Mouse (Mus musculus): ENCODE data around the gene Maff. TPM values are rescaled to one million over a fixed set of nuclear protein-coding genes. Genes with fewer than 3 reads are reported as not detected.
A peak's percentile ranks its signal among the peaks of the same experiment; 100 is the strongest.

Maff gene
- 1.5 and 1.6 TPM in 2 replicates for polyA plus RNA-seq (2016; fragmentation: Nextera tagmentation; extraction: Ambion mirVana)

DNA sequence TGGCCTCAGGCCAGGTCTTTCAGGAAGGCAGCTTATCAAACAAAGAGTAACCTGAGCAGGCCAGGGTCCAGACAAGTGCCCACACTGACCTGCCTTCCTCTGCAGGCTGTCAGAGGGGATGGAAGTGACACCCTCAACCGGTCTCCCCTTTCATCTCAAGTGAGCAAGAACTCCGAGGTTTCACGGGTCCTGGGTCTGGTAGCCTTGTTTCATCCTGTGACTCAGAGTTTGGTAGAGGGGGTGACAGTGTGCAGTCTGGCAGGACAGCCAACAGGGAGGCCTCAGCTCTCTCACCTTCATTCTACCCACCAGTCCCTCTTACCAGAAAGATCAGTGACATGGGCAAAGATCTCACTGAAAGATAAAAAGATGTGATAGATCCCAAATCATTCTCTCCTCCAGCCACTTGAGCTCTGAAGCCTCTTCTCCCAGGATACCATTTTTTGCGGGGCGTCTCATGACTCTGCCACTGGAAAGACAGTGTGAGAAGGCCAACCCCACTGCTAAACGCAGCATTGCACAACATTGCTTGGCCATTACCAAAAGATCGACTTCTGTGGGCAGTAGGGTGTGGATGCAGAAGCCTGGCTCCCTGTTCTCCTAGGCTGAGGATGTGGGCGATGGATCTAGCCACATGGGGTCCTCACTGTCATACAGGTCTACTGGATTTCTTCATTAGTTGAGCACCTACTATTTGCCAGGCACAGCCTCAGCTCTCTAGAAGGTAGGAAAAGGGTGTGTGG is at the start of gene Maff:
Gene Maff, plus strand, starts transcription at position 571 of the 743 bp plus-strand sequence.
- WGBS = 52% methylated on average over 8 of the region's 8 CpGs
- H3K27ac ChIP-seq = peak within 1 kb of the TSS; percentile 92

DNA sequence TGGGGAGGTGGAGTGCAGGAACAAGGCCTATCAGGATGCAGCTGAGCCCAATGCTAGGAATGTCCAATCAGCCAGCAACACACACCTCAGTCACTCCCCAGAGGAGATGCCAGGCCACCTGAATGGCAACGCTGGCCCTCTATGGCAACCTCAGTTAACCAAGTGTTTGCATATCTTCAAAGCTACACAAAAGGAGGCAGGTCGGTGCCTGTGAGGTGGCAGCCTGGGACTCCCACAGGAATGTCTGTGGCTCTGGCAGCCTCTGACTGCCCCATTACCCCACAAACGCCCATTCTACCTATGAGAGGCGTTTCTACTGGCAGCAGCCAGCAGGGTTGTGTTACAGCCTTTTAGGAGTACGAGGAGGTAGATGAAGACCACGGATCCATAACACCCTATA is 47.9 kb upstream of the Maff start:
- H3K27me3 ChIP-seq (ENCODE audit: poor library complexity, severe bottlenecking) = no peaks in the 10 kb centered on the region
- no peak overlapping the region for H3K4me3 ChIP-seq
- no peaks in the 10 kb centered on the region for H3K9me3 ChIP-seq
- WGBS = 88% methylated on average over 6 of the region's 6 CpGs
- no peak for DNase-seq (ENCODE audit: extremely low spot score, low spot score)
- peaks cover 20% of the 10 kb centered on the region; the same call in 1 of the 2 replicates for H3K36me3 ChIP-seq (replicated peaks)
- peaks cover 7% of the 10 kb centered on the region; the same call in 1 of the 2 replicates for H3K4me1 ChIP-seq
- H3K27ac ChIP-seq = no peak overlapping the region

More for the DNA sequence above, at the start of gene Maff:
- Histone ChIP-seq H3K9me3 (no peaks in the 10 kb centered on the region), H3K4me1 (peaks cover 37% of the 10 kb centered on the region), H3K27me3 (ENCODE audit: poor library complexity, severe bottlenecking) (peaks cover 42% of the 10 kb centered on the region), H3K36me3 (replicated peaks) (no peaks in the 10 kb centered on the region), H3K4me3 (peak within 1 kb of the TSS; percentile 88)
- DNase-seq (ENCODE audit: extremely low spot score, low spot score) = no peak

DNA sequence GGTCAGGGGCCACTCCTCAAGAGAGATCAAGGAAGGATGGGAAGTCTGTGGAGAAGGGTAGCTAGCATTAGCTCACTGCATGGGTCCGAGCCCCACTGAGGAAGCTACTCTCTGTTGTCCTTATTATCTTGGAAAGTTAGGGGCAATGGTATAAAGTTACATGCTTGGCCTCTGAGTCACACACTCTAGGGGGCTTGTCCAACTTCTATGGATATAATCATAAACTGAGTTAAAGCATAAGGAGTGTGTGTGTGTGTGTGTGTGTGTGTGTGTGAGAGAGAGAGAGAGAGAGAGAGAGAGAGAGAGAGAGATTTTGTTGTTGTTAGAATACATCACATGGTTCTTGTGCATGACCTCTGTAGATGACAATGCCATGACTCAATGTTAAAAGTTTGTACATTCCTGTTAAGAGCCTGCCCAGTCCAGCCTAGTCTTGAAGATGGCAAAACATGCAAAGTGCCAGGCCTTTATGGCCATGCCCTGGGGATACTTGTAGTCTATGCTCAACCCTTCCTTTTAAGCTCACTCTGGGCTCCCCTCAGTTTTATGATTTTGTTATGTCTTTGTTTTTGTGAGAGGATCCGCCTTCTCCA is 46.8 kb upstream of the Maff start:
- H3K27ac ChIP-seq = peak overlapping the region; percentile 41; the same call in 1 of the 2 replicates
- peaks cover 27% of the 10 kb centered on the region; the same call in 1 of the 2 replicates for H3K36me3 ChIP-seq (replicated peaks)
- no peak overlapping the region for H3K4me3 ChIP-seq
- no peaks in the 10 kb centered on the region for H3K27me3 ChIP-seq (ENCODE audit: poor library complexity, severe bottlenecking)
- 90% methylated on average over 2 of the region's 2 CpGs for WGBS
- DNase-seq (ENCODE audit: extremely low spot score, low spot score) = no peak
- H3K9me3 ChIP-seq = no peaks in the 10 kb centered on the region
- H3K4me1 ChIP-seq = peaks cover 7% of the 10 kb centered on the region; the same call in 1 of the 2 replicates

DNA sequence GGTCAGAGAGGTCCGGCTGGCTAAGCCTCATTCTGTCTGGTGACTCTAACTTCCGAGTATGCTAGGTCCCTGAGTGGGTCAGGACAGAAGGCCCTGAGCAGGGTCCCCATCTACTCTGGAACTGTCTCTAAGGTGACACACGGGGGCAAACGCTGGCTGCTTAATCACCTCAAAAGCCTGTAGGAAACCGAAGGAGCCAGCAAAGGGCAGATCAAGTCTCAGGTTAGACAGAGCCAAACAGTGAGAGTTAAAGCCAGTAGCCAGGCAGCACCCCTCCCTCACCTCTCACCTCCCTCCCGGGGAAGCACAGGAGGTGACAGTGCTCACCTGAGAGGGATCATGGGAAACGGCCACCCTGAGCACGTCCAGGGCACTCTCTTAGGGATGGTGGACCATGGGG is 42.7 kb upstream of the Maff start:
- H3K27me3 ChIP-seq (ENCODE audit: poor library complexity, severe bottlenecking) = no peaks in the 10 kb centered on the region

DNA sequence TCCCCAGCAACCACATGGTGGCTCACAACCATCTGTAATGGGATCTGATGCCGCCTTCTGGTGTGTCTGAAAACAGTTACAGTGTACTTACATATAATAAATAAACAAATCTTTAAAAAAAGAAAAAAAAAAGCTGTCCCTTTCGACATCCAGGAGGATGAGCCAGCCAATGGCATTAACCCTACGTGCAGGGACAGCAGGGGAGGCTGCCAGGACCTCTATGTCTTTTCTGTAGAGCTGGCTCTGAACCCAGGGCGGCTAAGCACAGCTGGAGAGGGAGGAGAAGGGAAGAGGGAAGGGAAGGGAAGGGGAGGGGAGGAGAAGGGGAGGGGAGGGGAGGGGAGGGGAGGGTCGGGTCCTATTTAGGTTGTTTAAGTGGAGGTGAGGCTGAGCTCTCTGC is 41.6 kb upstream of the Maff start:
- DNase-seq (ENCODE audit: extremely low spot score, low spot score) = no peak

More for the DNA sequence above, 42.7 kb upstream of the Maff start:
- Histone ChIP-seq H3K4me3 (no peak overlapping the region), H3K4me1 (peaks cover 7% of the 10 kb centered on the region; the same call in 1 of the 2 replicates), H3K27ac (no peak overlapping the region), H3K36me3 (replicated peaks) (peaks cover 61% of the 10 kb centered on the region), H3K9me3 (no peaks in the 10 kb centered on the region)
- WGBS = 88% methylated on average over 8 of the region's 8 CpGs
- no peak for DNase-seq (ENCODE audit: extremely low spot score, low spot score)

DNA sequence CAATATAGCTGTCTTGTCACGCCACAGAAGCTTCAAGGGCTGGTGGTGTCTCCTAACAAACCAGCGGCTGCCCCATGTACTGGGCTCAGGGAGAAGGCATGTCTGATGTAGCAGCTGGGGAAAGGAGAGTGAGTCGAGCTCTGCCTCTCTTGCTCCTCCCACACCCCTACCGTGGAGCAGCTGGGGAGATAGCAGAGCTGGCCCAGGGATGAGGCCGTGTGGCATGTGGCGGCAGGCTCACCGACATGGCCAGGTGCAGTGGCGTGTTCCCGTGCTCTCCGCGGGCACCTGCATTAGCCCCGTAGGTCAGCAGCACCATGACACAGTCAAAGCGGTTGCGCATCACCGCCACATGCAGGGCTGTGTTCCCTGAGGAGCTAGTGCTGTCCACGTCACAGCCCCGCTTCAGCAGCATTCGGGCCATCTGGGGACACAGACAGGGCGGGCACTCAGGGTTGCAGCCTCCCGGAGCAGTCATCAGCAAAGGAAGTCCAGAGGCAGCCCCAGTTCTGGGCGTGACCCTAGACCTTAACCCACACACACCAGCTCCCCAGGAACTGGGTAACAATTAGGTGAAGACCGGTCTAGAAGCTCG is 40.3 kb upstream of the Maff start:
- no peak overlapping the region for H3K27ac ChIP-seq
- DNase-seq (ENCODE audit: extremely low spot score, low spot score) = no peak
- no peaks in the 10 kb centered on the region for H3K27me3 ChIP-seq (ENCODE audit: poor library complexity, severe bottlenecking)
- peaks cover 62% of the 10 kb centered on the region for H3K36me3 ChIP-seq (replicated peaks)
- H3K4me1 ChIP-seq = no peaks in the 10 kb centered on the region
- no peaks in the 10 kb centered on the region for H3K9me3 ChIP-seq
- no peak overlapping the region for H3K4me3 ChIP-seq
- 86% methylated on average over 23 of the region's 23 CpGs for WGBS

More for the DNA sequence above, 41.6 kb upstream of the Maff start:
- H3K27ac ChIP-seq = no peak overlapping the region
- WGBS = 64% methylated on average over 5 of the region's 5 CpGs
- no peaks in the 10 kb centered on the region for H3K4me1 ChIP-seq
- peaks cover 62% of the 10 kb centered on the region for H3K36me3 ChIP-seq (replicated peaks)
- H3K4me3 ChIP-seq = no peak overlapping the region
- no peaks in the 10 kb centered on the region for H3K27me3 ChIP-seq (ENCODE audit: poor library complexity, severe bottlenecking)
- H3K9me3 ChIP-seq = no peaks in the 10 kb centered on the region

DNA sequence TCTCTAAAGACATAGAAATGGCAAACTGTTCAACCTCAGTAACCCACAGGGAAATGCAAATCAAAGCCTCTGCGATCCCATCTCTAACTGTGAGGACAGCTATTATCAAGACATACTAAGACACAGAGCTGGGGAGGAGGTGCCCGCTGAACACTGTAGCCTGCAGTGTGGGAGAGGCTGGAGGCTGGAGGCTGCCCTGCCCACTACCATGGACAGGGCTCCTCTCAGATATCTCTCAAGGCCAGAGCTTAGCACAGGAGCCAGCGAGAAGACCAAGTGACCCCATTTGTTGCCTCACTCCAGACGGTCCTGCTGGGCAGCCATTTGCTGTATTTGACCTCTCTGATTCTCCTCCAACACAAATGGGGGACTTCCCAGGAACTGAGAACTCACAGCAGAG is 38.6 kb upstream of the Maff start:
- Histone ChIP-seq H3K27ac (no peak overlapping the region), H3K9me3 (no peaks in the 10 kb centered on the region), H3K4me3 (no peak overlapping the region), H3K36me3 (replicated peaks) (peaks cover 64% of the 10 kb centered on the region), H3K4me1 (no peaks in the 10 kb centered on the region), H3K27me3 (ENCODE audit: poor library complexity, severe bottlenecking) (no peaks in the 10 kb centered on the region)
- no peak for DNase-seq (ENCODE audit: extremely low spot score, low spot score)
- 76% methylated on average over 4 of the region's 4 CpGs for WGBS

DNA sequence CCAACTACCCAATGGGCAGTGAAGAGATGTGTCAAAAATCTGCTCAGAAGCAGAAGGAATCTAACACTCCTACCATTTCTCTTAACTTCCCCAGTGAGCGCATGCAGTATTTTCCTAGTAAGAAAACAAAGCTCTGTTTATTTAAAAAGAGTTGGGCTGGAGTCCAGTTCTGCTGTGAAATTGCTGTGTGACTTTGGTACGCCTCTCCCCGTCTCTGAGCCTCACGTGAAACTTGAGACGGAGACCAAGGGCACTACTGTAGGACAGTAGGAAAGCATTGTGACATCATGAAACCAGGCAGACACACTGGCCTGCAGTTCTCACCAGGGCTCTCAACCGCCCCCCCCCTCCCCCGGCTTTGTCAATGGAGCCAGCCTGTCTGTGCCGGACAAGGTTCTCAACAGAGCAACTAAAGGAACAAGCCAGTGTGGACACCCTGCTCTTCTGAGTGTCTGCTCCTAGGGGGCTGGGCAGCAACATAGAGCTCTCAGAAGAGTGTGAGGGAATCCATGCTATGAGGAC is 32.5 kb upstream of the Maff start:
- no peak for DNase-seq (ENCODE audit: extremely low spot score, low spot score)
- WGBS = 81% methylated on average over 8 of the region's 8 CpGs
- no peak overlapping the region for H3K4me3 ChIP-seq
- H3K4me1 ChIP-seq = no peaks in the 10 kb centered on the region
- H3K27me3 ChIP-seq (ENCODE audit: poor library complexity, severe bottlenecking) = no peaks in the 10 kb centered on the region
- H3K9me3 ChIP-seq = no peaks in the 10 kb centered on the region
- peaks cover 41% of the 10 kb centered on the region for H3K36me3 ChIP-seq (replicated peaks)
- no peak overlapping the region for H3K27ac ChIP-seq

DNA sequence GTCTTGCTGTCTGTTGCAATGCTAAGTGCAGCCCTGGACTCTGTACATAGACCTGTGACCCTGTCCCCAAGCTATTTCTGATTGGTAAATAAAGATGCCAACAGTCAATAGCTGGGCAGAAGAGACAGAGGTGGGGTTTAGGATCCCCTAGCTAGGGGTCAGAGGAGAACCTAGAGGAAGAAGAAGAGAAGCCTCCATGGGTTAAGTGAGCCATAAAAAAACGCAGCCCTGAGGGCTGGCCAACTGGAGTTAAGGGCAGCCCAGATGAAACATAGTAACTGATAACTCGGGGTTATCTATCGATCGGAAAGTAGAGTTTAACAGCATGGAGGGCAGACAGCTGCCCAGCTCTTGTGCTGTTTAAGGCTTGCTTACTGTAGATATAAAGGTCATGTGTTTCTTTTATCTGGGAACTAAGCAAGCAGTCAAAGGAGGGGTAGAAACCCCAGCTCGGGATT is 24.7 kb upstream of the Maff start:
- 86% methylated on average over 5 of the region's 5 CpGs for WGBS
- no peak overlapping the region for H3K4me3 ChIP-seq
- peaks cover 40% of the 10 kb centered on the region for H3K4me1 ChIP-seq
- DNase-seq (ENCODE audit: extremely low spot score, low spot score) = no peak
- H3K9me3 ChIP-seq = no peaks in the 10 kb centered on the region
- H3K36me3 ChIP-seq (replicated peaks) = peaks cover 8% of the 10 kb centered on the region; the same call in 1 of the 2 replicates
- H3K27me3 ChIP-seq (ENCODE audit: poor library complexity, severe bottlenecking) = no peaks in the 10 kb centered on the region
- no peak overlapping the region for H3K27ac ChIP-seq

DNA sequence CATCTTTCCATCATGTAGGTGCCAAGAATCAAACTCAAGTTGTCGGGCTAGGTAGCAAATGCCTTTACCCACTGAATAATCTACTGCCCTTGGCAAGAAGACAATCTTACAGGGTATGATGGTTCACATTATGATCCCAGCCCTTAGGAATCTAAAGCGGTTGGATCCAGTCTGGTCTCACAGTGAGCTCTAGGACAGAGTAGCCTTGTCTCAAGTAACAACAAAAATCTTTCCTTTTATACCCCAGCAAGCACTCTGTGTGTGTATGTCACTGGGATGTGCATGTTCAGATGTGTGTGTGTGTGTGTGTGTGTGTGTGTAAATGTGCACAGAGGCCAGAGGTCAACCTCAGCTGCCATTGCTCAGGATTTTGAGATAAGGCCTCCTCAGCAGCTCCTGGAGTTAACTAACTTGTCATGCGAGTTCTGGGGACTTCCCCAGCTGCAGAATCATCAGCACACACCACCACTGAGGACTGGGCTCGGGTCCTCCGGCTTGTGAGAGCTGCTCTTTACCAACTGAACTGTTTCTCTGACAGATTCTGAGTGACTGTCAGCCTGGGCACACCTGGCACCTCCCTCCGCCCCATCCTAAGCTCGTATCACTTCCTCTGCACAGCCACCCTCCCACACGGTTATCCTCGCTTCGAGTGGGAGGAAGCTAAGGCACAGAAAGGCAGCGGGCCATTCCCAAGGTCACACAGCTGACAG is 24.0 kb upstream of the Maff start:
- no peak for DNase-seq (ENCODE audit: extremely low spot score, low spot score)
- no peak overlapping the region for H3K4me3 ChIP-seq
- H3K27ac ChIP-seq = 0 out of 2 replicates have a peak overlapping the region, but pooled peaks have one; percentile 35
- H3K27me3 ChIP-seq (ENCODE audit: poor library complexity, severe bottlenecking) = no peaks in the 10 kb centered on the region
- H3K36me3 ChIP-seq (replicated peaks) = peaks cover 3% of the 10 kb centered on the region; the same call in 1 of the 2 replicates
- H3K9me3 ChIP-seq = no peaks in the 10 kb centered on the region
- 81% methylated on average over 11 of the region's 11 CpGs for WGBS
- H3K4me1 ChIP-seq = peaks cover 47% of the 10 kb centered on the region

DNA sequence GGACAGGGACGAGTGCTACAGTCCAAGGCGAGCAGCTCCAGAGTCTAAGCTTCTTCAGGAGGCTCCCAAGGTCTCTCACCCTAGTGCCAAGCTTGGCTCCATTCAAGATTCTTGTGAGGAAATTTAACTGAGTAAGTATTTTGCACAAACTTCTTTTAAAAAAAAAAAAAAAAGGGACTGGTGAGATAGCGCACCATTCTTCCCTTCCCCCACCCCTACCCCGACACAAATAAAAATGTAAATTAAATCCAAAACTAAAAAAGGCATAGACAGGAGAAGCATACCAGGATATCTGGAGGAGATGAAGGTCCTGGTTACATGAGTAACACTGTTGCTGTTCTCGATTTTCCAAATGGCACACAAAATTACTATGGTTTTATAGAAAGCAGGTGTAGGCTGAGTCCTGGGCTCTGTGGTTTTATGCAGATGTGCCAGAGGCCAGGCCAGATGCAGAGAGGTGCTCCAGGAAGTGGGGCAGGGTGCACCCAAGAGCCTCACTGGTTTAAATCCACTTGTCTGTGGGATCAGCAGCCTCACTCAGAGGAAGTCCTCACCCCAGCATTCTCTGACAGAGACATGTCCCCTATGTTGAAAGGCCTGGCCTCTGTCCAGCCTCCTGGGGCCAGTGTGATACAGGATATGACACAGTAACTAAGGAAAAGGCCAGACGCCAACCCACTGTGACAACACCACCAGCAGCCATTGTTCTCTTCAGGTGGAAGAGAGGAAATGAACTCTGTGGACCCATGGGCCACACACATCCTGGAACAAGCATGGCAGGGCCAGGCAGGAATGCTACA is 23.2 kb upstream of the Maff start:
- H3K27ac ChIP-seq = peak overlapping the region; percentile 35; the same call in 1 of the 2 replicates
- H3K4me3 ChIP-seq = no peak overlapping the region
- no peaks in the 10 kb centered on the region for H3K9me3 ChIP-seq
- H3K4me1 ChIP-seq = peaks cover 51% of the 10 kb centered on the region
- WGBS = 85% methylated on average over 6 of the region's 6 CpGs
- no peaks in the 10 kb centered on the region for H3K36me3 ChIP-seq (replicated peaks)
- DNase-seq (ENCODE audit: extremely low spot score, low spot score) = no peak
- H3K27me3 ChIP-seq (ENCODE audit: poor library complexity, severe bottlenecking) = no peaks in the 10 kb centered on the region
